Mouse (Mus musculus) myocyte (in vitro differentiated cells): ENCODE results near the gene Bbs9.

Experiments used
- POLR2A ChIP-seq: IDR thresholded peaks from one replicate; pipeline ENCODE4 v1.6.1; 2011; ENCODE audit warnings: low read depth, mild to moderate bottlenecking, control low read depth, moderate library complexity; ENCODE audit not compliant: insufficient read length
- POLR2AphosphoS2 ChIP-seq: IDR thresholded peaks from one replicate; pipeline ENCODE4 v1.6.1; 2011; ENCODE audit warnings: low read depth, control low read depth; ENCODE audit not compliant: insufficient read length
- REST ChIP-seq: IDR thresholded peaks from one replicate; pipeline ENCODE4 v1.6.1; 2011; ENCODE audit warnings: mild to moderate bottlenecking, control low read depth, moderate library complexity; ENCODE audit not compliant: insufficient read depth, insufficient read length
- SRF ChIP-seq: IDR thresholded peaks from one replicate; pipeline ENCODE4 v1.6.1; 2011; ENCODE audit warnings: low read depth; ENCODE audit not compliant: control insufficient read depth, insufficient read length

DNA sequence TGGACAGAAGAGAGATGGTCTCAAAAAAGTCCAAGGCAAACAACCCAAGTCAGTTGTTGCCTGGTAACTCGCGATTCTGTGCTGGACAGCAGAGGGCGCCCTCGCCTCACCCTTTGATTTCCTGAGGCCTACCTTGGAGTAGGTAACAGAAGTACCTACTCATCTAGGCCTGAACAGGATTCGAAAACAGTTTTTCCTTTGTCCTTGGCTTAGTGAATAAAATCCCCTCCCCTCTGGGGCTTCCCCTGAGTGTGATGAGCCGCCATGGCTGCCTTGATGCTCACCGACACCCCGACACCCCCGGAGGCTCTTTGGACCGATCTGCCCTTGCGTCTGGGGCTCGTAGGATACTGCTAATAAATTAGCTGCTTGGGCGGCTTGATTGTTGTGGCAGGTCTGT is 82.0 kb downstream of the Bbs9 start:
- TF ChIP-seq SRF: no peak
- no peak for TF ChIP-seq REST
- TF ChIP-seq POLR2A: no peak
- TF ChIP-seq POLR2AphosphoS2: no peak
